Mouse (Mus musculus): ENCODE results near the gene Npff.
A peak's percentile ranks its signal among the peaks of the same experiment; 100 is the strongest.

The Npff gene

GRCm38 (mm10) chr15:102519211-102520141 lies 5.3 kb downstream of the Npff start:
- no peak for DNase-seq

- no peak for DNase-seq
These were observed 5.9 kb downstream of the Npff start for GRCm38 (mm10) chr15:102518859-102519201.

- peak; percentile 99 for DNase-seq
These were observed 6.5 kb downstream of the Npff start, which contains the start of gene Tarbp2 for GRCm38 (mm10) chr15:102517976-102518858. Gene Tarbp2 (plus strand): TSS chr15:102518192.

DNA sequence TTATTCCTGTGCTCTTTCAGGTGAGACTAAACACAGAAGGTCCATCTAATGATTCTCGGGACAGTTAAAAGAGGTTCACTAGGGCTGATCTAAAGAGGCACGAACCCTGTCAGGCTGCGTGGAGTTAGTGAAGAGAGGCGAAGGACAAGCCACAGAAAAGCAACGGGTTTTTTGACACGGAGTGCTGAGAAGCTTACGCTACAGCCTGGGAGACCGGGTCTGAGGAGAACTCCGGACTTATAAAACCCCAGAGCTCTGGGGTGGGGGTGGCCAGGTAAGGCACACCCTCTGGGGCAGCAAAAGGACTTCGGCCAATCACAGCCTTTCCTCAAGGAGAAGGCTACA lies 7.1 kb downstream of the Npff start:
- no peak for DNase-seq

GRCm38 (mm10) chr15:102516728-102517404 lies 7.9 kb downstream of the Npff start, which contains the start of gene Map3k12:
Gene Map3k12 (minus strand): TSS chr15:102517064.
- peak; percentile 85 for DNase-seq

- DNase-seq = peak; percentile 56
These were observed 8.4 kb downstream of the Npff start for GRCm38 (mm10) chr15:102516293-102516692.

GRCm38 (mm10) chr15:102515791-102516190 lies 9.0 kb downstream of the Npff start:
- DNase-seq = no peak

DNA sequence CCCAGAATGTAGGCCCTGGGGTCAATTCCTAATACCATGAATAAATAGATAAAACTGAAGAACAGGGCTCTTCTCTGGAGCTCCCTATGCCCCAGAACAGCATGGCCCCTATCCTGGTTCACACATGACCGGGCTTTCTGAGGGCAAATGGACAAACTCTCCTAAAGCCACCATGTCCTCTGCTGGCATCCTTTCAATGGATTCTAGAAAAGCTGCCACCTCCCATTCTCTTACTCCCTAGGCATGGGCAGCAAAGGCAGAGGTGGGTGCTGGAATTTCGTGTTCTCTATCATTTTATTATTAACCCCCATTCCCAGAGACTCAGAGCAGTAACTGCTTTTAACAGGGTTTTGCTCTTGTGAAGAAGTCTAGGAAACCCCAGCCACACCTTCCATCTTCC lies 9.5 kb downstream of the Npff start:
- no peak for DNase-seq

DNA sequence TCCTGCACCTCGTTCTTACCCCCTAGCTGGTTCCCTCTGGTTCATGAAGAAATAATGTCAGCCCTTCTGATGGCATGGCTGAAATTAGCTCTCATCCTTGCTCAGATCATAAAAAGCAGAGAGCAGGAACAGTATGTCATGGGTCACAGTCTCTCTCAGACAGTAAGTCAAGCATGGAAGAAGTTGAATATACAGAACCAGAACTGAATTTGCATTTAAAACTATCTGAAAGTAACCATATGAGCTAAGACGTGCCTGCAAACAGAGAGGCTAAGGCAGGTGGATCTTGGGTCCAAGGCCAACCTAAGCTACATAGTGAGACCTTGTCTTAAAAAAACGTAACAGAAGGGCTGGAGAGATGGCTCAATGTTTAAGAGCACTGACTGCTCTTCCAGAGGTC lies 11.7 kb downstream of the Npff start:
- DNase-seq = no peak

GRCm38 (mm10) chr15:102512471-102512870 lies 12.3 kb downstream of the Npff start:
- DNase-seq = no peak

DNA sequence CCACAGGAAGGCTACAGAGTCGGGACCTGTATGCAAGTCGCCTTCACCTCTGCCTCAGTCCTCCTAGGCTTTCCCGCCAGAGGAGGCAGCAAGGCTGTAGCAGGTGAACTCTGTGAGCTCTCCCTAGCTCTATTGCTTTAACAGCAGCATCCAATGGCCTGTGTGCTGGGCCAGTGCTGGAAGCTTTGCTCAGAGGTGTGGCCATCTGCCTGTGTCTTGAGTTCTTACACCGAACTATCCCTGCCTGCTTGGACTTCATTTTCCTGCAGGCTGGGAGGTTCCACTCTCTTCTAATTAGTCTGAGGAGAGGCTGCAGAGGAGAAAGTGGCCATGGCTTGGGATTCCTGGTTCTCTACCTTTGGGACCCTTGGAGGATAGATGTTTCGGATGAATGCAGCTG lies 12.7 kb downstream of the Npff start:
- DNase-seq = peak; percentile 38

DNA sequence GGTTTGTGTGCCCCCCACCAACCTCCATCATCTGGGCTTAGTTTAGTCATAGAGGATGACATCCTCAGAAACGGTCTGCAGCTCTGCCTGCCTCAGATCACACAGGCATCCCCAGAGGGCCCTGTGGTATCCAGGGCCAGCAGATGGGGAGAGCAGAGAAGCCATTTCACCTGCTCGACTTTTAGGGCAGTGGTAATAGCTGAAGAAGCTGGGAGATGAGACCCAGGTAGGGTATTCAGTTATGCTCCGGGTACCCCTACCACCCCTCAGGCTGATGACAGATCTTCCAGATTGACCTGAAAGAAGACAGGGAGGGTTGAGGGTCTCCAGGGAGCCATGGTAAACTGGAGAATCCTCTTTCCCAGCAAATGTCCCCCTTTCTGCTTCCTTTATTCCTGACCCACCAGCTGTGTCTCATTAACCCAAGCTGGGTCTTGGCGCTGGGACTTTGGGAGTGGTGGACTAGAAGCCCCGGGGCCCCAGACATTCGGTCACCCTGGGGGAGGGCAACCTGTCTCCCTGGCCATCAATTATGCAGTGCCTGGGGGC lies 13.4 kb downstream of the Npff start:
- DNase-seq = peak; percentile 77

- DNase-seq = peak; percentile 95
These were observed 14.0 kb downstream of the Npff start for GRCm38 (mm10) chr15:102510590-102511284.

- peak; percentile 32 for DNase-seq
These were observed 14.6 kb downstream of the Npff start for GRCm38 (mm10) chr15:102510110-102510509.

GRCm38 (mm10) chr15:102508336-102508735 lies 16.4 kb downstream of the Npff start:
- no peak for DNase-seq

GRCm38 (mm10) chr15:102507561-102507960 lies 17.2 kb downstream of the Npff start:
- DNase-seq = no peak

DNA sequence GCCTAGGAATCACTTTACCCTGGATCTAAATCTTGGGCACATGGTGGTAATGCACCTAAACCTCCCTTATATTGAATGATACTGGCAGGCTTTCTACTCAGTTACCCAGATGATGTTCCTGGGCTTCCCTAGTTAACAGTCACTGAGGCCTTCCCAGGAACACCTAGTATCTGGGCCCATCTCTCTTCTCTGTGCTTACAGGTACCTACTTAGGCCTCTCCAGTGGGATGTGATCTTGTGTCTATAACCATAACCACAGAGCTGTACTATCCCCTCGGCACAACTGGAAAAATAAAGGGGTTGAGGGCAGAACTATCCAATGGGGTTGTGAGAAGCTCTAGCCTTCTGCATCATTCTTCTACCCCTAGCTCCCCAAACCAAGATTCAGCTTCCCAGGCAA lies 17.9 kb downstream of the Npff start:
- DNase-seq = no peak

DNA sequence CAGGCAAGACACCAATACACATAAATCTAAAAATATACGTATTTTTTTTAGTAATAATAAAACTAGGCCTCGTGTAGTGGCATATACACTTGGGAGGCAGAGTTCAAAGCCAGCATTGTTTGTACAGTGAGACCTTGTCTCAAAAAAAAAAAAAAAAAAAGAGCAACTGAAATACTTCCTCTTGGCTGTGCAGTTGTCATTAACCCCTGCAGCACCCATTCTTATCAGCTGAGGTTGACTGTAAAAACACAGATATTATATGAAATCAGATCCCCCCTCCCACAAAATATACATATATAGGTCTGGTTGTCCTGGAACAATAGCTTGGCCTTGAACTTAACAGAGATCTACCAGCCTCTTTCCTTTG lies 18.3 kb downstream of the Npff start:
- no peak for DNase-seq

DNA sequence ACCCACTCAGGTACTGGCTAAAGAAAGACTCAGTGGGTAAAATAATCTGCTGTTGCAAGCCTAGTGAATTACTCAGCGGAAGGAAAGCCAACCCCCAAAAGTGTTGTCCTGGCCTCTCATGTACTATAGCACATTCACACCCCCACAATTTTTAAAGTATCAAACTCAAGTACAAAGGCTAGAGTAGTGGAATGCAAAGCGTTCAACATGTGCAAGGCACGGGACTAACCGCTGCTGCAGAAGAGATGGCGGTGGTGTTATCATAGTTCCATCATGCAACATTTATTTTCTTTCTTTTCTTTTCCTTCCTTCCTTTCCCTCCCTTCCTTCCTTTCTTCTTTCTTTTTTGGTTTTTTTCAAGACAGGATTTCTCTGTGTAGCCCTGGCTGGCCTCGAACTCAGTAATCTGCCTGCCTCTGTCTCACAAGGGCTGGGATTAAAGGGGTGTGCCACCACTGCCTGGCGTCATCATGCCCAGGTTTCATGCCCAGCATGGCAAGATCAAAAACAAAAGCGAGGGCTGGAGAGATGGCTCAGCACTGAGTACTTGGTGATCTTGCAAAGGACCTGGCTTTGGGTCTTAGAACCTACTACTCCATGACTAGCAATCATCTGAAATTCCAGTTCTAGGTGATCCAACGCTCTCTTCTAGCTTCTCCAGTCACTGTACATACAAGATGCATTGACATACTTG lies 18.8 kb downstream of the Npff start:
- DNase-seq = no peak

GRCm38 (mm10) chr15:102505073-102505769 lies 19.5 kb downstream of the Npff start:
- DNase-seq = no peak

Data from embryo, embryonic 11 days (tissue).